Mouse (Mus musculus): Measurements from ENCODE around the gene Gnpat. TPM values are rescaled to one million over a fixed set of nuclear protein-coding genes. Genes with fewer than 3 reads are reported as not detected.

Gene Gnpat
- total and polyA plus RNA-seq, 3 experiments = 62.3 to 91.5 (median 89.1) TPM

DNA sequence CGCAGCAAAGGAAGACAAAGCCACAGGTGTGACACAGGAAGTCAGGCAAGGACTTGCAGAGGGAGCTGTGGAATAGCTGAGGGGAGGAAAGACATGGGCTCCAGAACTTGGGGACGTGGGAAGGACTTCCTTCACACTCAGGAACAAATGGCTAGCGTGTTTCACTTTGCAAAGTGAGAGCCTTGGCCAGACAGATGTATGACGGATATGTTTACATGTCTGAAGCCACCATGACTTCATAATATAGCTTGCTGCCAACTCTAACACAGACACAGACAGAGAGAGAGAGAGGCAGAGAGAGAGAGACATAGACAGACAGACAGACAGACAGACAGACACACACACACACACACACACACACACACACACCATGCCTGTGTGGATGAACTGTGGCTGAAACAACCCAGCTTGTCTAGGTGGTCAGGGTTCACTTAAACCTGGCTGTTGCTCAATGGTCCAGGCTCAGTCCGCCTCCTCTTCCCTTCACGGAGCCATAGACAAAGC is 43.2 kb upstream of the Gnpat start:
- Histone ChIP-seq H3K4me3 (replicated peaks in 1 of 3; ENCODE audit: low read depth in 2 of 3, low read length in 2 of 3, poor library complexity in 1 of 3) (no peak overlapping the region), H3K9me3 (replicated peaks; ENCODE audit: low read length) (peaks cover 35% of the 10 kb centered on the region), H3K9ac (ENCODE audit: insufficient read depth, low read depth) (no peak overlapping the region), H3K79me2 (replicated peaks; ENCODE audit: control insufficient read depth, extremely low read depth, insufficient read depth, poor library complexity, severe bottlenecking) (no peaks in the 10 kb centered on the region), H3K36me3 (replicated peaks in 1 of 2; ENCODE audit: control insufficient read depth in 1 of 2, insufficient read depth in 1 of 2, low read length in 1 of 2) (no peaks in the 10 kb centered on the region), H3K4me2 (ENCODE audit: insufficient read depth, low read depth, poor library complexity, severe bottlenecking) (no peak overlapping the region), H3K4me1 (ENCODE audit: control insufficient read depth in 1 of 2, insufficient read depth in 2 of 2) (peaks cover 0 to 2% of the 10 kb centered on the region in 2 experiments; a peak in 1 of 4 replicates), H3K27ac (ENCODE audit: insufficient read depth, low read depth) (no peak overlapping the region), H3K27me3 (replicated peaks) (peaks cover 56% of the 10 kb centered on the region)
- in situ Hi-C loops (cut with MboI; ENCODE audit: low pct_ligation_motif_present, low pct_unique_long_range_greater_than_20kb, low sequenced_read_pairs) = loop anchor here (10.0 kb wide), 1 partner anchor 55 kb away; no protein-coding TSS in a partner anchor
- dilution Hi-C loops (cut with MboI; ENCODE audit: extremely low pct_ligation_motif_present, extremely low pct_unique_long_range_greater_than_20kb, low sequenced_read_pairs) = no loop called here
- DNase-seq (ENCODE audit: extremely low read depth) = no peak
- TF ChIP-seq SMC3 (IDR thresholded peaks at IDR 0.05; ENCODE audit: low read depth, low read length) (no peak), SIN3A (IDR thresholded peaks at IDR 0.05; ENCODE audit: low read length) (no peak)

DNA sequence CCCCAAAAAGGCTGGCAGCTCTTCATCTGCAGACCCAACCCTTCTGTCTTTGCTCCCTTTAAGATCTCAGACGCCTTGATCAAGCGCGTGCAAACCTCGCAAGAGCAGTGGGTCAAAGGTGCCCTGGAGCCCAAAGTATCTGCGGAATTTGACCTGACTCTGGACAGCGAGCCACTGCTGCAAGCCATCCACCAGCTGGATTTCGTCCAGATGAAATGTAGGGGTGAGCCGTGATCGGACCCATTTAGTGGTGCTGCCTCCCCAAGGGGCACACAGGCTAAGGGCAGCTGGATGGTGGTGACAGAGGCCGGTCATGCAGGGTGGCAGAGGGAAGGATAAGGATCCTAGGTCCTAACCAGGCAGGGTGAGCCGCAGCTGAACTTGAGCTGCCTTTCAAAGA is 42.7 kb upstream of the Gnpat start:
- in situ Hi-C loops (cut with MboI; ENCODE audit: low pct_ligation_motif_present, low pct_unique_long_range_greater_than_20kb, low sequenced_read_pairs) = no loop called here
- no peak overlapping the region for H3K9ac ChIP-seq (ENCODE audit: insufficient read depth, low read depth)
- TF ChIP-seq NRF1 (IDR thresholded peaks at IDR 0.05; ENCODE audit: low read depth, low read length) (no peak), CHD2 (IDR thresholded peaks at IDR 0.05; ENCODE audit: low read length) (no peak), SMC3 (IDR thresholded peaks at IDR 0.05; ENCODE audit: low read depth, low read length) (no peak), NELFE (IDR thresholded peaks at IDR 0.05; ENCODE audit: low read depth, low read length) (no peak)
- peaks cover 58% of the 10 kb centered on the region for H3K27me3 ChIP-seq (replicated peaks)
- H3K4me3 ChIP-seq (replicated peaks in 1 of 3; ENCODE audit: low read depth in 2 of 3, low read length in 2 of 3, poor library complexity in 1 of 3) = no peak overlapping the region
- H3K27ac ChIP-seq (ENCODE audit: insufficient read depth, low read depth) = no peak overlapping the region
- H3K4me2 ChIP-seq (ENCODE audit: insufficient read depth, low read depth, poor library complexity, severe bottlenecking) = no peak overlapping the region
- H3K9me3 ChIP-seq (replicated peaks; ENCODE audit: low read length) = peaks cover 38% of the 10 kb centered on the region
- dilution Hi-C loops (cut with MboI; ENCODE audit: extremely low pct_ligation_motif_present, extremely low pct_unique_long_range_greater_than_20kb, low sequenced_read_pairs) = no loop called here
- H3K4me1 ChIP-seq (ENCODE audit: control insufficient read depth in 1 of 2, insufficient read depth in 2 of 2) = no peaks in the 10 kb centered on the region
- DNase-seq (ENCODE audit: extremely low read depth) = no peak
- H3K79me2 ChIP-seq (replicated peaks; ENCODE audit: control insufficient read depth, extremely low read depth, insufficient read depth, poor library complexity, severe bottlenecking) = no peaks in the 10 kb centered on the region
- no peaks in the 10 kb centered on the region for H3K36me3 ChIP-seq (replicated peaks in 1 of 2; ENCODE audit: control insufficient read depth in 1 of 2, insufficient read depth in 1 of 2, low read length in 1 of 2)

- Histone ChIP-seq H3K27ac (ENCODE audit: insufficient read depth, low read depth) (no peak overlapping the region), H3K27me3 (replicated peaks) (peaks cover 68% of the 10 kb centered on the region), H3K4me1 (ENCODE audit: control insufficient read depth in 1 of 2, insufficient read depth in 2 of 2) (peaks cover 8 to 19% of the 10 kb centered on the region in 2 experiments), H3K4me3 (replicated peaks in 1 of 3; ENCODE audit: low read depth in 2 of 3, low read length in 2 of 3, poor library complexity in 1 of 3) (no peak overlapping the region), H3K79me2 (replicated peaks; ENCODE audit: control insufficient read depth, extremely low read depth, insufficient read depth, poor library complexity, severe bottlenecking) (no peaks in the 10 kb centered on the region), H3K36me3 (replicated peaks in 1 of 2; ENCODE audit: control insufficient read depth in 1 of 2, insufficient read depth in 1 of 2, low read length in 1 of 2) (no peaks in the 10 kb centered on the region), H3K9ac (ENCODE audit: insufficient read depth, low read depth) (no peak overlapping the region), H3K4me2 (ENCODE audit: insufficient read depth, low read depth, poor library complexity, severe bottlenecking) (no peak overlapping the region), H3K9me3 (replicated peaks; ENCODE audit: low read length) (peaks cover 22% of the 10 kb centered on the region)
- DNase-seq (ENCODE audit: extremely low read depth) = no peak
- dilution Hi-C loops (cut with MboI; ENCODE audit: extremely low pct_ligation_motif_present, extremely low pct_unique_long_range_greater_than_20kb, low sequenced_read_pairs) = no loop called here
- in situ Hi-C loops (cut with MboI; ENCODE audit: low pct_ligation_motif_present, low pct_unique_long_range_greater_than_20kb, low sequenced_read_pairs) = no loop called here
- TF ChIP-seq CTCF (conservative IDR thresholded peaks at IDR 0.05 in 1 of 2, IDR thresholded peaks at IDR 0.05 in 1 of 2; ENCODE audit: low read depth in 2 of 2, low read length in 2 of 2) (peak in 1 of 2 experiments; percentile 33; a peak in 2 of 4 replicates), MYC (IDR thresholded peaks at IDR 0.05; ENCODE audit: low read depth, low read length) (peak; percentile 47; the same call in 1 of the 2 replicates), TBP (conservative IDR thresholded peaks at IDR 0.05; ENCODE audit: low read depth, low read length) (no peak)
Measured at GRCm38 (mm10) chr8:124823497-124823896, 39.3 kb upstream of the Gnpat start.

All from CH12.LX (cell line).